Mouse (Mus musculus) adrenal gland (tissue): ENCODE measurements at regions not wholly inside any gene's neighbourhood (a gene's known extent, or its start where the extent isn't known, plus 50 kb on each side); places are given as distances from the start of the nearest gene placed in this dataset.
"Not testable (repeated sequence)": the region's sequence is repeated elsewhere in the genome, so short reads cannot be mapped to it uniquely, and the experiment has no call there.

Source experiments
- intact Hi-C: fragments of 180-260 bp; cut with DNase I; formaldehyde crosslinking; loops from one replicate; pipeline ENCODE4 v1.15.1; 2025

DNA sequence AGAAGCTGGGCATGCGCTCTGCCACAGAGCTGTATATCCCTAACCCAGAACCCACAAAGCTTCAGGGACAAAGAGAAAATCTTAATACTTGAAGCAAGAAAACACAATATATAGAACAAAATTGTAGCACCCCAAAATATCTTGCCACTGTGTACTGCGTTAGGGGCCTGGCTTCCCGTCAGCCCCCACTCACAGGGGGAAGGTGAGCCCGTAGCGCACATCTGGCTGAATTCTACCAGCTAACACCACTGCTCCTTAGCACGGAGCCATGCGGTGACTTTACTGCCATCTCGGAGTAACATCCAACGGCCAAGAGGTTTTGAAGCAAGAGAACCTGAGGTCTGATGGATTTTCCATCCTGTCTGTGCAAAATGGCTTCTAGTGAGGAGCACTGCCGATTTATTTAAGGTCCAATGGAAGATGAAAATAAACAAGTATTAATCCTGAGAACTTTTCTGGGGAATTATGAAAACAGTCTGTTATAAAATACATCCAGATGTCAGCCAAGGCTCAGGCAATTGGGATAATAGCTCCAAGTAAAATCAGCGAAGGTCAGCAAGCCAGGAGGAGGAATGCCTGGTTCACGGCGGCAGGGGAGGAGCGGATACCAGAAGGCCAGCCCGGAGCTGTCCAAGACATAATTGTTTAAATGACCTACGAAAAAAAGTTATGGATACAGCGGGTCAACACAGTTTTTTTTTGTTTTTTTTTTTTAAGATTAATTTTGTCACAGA is 170.0 kb upstream of the Zfp637 start:
- intact Hi-C loops, result no loop called here

DNA sequence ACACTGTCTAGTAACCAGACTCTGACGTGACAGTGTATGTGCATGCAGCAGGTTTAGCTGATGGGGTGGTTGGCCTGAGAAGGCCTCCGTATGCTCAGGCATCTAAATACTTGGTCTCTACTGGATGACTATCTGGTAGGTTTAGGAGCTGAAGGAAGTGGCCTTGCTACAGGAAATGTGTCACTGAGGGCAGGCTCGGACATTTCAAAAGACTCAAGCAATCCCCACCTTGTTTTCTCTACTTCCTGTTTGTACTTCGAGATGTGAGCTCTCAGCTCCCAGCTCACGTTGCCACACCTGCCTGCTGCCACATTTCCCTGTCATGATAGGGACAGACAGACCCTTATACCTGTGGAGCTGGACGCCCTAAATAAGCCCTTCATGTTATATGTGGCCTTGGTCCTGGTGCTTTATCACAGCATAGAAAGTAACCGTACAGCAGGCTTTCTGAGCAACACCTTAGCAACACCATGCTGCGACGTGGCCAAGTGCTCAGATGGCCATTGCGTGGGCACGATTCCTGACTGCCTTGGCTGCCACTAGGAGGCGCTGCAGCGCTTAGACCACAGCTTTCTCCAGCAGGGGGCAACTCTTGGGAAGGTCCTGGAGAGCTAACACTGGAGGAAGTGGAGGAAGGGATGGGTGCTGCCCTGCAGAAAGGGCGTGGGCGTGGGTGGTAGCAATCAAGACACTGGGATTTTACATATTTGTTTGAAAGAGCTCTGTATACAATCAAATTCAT is 165.8 kb upstream of the Zfp637 start:
- intact Hi-C loops, result no loop called here

DNA sequence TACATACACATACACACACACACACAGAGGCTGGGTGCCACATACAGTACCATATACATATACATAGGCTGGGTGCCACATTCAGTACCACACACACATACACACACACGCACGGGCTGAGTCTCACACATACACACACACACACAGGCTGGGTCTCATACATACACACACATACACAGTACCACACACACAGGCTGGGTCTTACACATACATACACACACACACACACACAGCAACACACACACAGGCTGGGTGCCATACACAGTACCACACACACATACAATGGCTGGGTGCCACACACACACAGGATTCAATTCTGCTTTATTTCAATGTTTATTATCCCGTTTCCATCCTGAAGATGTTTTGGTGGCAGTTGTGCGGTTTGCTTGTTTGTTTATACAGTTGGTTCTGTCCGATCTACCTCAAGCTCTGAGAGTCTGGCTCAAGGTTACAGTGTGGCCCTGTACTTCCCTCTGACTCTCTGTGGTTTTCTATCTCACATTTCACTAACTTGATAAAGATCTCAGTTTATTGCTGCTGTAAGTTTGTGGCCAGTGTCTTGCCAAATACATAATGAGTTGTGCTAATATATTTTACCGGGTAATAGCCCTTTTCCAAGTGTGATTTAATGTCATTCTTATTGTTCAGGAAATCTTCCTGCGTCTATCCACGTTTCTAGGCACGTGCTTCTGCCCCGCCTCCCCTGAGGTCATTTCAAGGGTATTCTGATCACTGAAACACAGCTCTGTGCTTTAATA is 164.7 kb upstream of the Zfp637 start:
- intact Hi-C loops, result no loop called here

DNA sequence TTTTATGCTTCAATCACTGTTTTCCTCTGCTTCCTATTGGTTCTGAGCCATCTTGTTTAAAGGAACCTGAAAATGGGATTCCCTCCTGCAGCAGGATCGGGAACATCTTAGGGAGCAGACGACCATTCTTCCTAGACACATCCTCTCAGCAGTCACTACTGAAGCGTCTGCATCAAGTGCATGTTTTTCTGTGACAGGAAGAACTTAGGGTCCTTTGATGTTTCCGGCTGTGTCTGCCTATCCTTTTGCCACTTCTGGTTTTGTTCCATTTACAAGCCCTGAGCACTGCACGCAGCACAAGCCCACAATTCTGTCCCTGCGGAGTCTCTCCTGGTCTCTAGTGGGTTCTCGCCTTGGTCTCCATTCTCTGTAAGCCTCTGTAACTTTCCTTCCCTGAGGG is 163.9 kb upstream of the Zfp637 start:
- intact Hi-C loops, result no loop called here

DNA sequence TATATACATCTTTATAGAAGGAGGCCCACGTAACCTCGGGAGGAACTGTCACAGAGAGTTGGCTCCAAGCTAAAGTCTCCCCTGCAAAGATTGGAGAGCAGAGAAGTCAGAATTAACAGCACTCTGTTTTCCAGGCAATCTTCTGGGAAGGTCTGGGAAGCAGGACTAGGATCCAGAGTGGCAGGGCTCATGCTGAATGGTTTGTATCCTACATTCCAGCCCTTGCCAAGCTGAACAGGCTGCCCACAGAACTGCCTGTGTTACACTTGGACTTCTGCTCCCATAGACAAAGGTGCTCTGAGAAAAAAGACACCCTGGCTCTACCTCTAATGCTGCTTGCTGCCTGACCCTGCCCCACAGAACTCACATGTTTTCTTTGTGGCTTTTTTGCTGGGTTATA is 163.2 kb upstream of the Zfp637 start:
- intact Hi-C loops, result no loop called here

DNA sequence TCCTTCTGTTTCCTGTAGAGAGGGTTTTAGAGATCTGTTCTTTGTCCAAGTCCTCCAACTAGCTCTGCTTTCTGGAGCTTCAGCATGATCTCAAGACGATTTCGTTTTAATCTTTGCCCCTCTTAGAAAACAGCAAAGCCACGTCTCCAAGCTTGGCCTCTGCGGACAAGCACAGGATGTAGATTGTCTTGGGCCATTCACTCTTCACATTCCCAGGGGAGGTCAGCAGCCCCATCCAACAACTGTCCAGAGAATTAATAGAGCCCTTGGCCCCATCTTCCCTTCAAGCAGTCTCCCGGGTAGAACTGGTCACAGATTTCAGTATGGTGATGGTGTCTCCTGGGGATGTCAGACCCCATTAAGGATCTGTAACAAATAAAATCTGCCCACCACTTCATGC is 162.7 kb upstream of the Zfp637 start:
- intact Hi-C loops, result no loop called here

DNA sequence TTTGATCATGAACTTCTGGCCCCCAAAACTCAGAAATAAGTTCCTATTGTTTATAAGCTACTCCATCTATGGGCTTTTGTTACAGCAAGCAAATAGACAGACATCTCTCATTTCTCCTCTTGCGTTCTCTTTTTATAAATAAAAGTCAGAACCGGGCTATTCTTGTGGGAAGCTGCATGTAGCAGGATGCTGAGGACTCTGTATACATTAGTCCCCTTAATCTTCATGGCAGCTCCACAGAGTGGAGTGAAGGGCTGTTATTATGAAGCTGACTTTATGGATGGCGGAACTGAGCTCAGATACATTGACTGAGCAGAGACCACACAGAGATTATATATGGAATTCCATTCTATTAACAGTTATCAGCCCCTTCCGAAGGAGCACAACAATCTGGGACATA is 162.1 kb upstream of the Zfp637 start:
- intact Hi-C loops, result no loop called here

DNA sequence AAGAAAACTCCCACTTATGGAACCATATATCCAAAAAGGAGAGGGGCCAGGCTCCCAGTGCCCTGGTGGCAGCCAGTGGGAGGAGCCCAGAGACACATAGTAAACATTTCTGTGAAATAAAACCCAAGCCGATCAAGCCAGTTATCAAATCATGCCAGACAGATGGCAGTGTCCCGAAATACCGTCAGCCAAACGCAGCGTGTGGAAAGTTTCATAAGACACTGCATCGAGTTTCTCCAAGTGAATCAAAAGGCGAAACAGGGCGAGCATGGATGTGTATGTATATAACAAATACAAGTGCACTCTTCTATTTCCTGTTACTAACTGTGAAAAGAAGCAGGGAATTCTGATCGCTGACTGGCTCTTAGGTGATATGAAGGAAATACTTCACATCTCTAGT is 154.8 kb upstream of the Zfp637 start:
- intact Hi-C loops, result loop anchor here (5.0 to 10.0 kb wide), 2 partner anchors 139 to 519 kb away; partner anchors contain the start of gene Cxcl12

DNA sequence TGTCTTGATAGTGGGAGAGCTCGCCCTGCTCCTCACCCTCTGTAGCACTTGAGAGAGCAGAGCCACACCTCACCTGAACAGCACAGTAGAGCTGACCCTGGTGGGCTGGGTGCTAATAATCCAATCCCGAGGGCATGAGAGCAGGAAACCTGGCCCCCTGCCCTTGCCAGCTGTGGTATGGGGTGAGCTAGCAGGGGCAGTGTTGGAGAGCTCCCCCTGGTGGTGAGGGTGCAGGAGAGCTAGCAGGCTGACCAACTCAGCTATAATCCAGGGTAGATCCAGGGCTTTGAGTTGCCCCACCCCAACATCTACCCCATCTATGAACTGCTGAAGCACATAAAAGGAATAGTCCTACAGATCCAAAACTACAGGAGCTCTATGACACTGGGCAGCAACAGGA is 153.9 kb upstream of the Zfp637 start:
- intact Hi-C loops, result loop anchor here (5.0 to 10.0 kb wide), 2 partner anchors 138 to 520 kb away; partner anchors contain the start of gene Cxcl12

DNA sequence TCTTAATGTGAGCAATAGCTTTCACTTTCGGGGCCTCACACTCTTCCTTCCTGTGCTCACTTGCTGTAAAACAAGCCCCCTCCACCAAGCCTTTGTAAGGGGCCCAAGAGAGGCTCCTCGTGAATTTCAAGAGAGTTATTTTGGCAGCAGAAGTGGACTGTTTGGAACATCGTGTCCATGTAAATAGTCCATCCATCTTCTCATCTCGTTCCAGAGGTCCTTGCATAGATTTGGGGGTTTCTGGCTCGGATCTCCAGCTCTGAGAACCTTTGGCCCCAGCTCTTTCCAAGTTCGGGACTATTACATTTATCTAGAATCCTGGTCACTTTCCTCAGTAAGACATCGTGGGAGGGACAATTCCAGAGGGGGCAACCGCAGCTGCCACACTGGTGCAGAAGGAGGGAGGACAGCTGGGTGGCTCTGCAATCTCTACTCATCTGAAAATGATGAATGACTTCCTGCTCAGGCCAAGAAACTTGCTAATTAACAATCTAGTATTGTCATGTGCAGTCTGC is 152.3 kb upstream of the Zfp637 start:
- intact Hi-C loops, result loop anchor here (5.0 to 10.0 kb wide), 2 partner anchors 136 to 521 kb away; partner anchors contain the start of gene Cxcl12

DNA sequence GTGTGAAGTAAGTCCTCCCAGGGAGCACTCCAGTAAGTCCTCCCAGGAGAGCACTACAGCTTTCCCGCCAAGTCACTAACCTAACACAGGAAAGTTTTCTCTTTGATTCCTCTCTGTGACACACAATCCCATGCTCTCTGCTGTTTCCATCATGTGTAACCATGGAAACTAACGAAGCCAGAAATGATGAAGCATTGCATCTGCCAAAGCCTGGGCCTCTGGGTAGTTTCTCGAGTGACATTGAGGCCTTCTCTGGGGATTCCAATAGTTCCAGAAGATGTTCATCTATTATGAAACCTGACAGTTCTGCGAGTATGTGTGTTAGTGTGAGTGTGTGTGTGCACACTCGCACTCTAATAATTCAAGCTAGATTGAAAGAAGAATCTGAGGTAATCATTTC is 140.7 kb upstream of the Zfp637 start:
- intact Hi-C loops, result no loop called here

DNA sequence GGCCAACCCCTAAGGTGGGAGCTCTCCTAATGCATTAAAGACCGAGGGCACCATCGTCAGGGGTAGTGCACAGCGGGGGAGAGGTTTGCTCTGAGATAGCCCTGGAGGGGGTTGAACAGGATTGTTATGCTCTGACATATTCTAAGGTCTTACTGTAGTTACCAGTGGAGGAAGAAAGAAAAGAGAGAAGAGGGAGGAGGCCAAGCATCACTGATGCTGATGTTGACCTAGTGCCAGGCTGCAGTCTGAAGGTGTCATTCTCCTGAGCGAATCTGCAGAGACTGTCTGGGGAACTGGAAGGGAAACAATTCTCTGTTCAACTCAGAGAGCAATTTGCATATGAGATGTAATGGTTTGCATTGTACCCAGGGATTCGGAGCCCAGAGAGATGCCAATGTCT is 139.4 kb upstream of the Zfp637 start:
- intact Hi-C loops, result no loop called here

DNA sequence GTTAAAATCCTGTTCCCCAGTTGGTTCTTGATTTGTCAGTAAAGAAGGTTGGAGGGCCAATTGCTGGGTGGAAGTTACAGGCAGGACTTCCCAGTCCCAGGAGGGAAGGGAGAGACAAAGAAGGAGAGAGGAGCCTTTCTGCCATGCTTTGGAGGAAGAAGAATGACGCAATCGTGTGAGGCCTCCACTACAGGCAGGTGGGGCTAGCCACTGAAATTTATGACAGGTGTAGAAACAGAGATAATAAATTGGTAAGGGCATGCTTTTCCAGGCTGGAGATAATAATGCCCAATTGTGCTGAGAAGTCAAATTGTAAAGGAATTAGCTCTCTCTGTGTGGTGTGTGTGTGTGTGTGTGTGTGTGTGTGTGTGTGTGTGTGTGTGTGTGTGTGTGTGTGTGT is 135.0 kb upstream of the Zfp637 start:
- intact Hi-C loops, result no loop called here

DNA sequence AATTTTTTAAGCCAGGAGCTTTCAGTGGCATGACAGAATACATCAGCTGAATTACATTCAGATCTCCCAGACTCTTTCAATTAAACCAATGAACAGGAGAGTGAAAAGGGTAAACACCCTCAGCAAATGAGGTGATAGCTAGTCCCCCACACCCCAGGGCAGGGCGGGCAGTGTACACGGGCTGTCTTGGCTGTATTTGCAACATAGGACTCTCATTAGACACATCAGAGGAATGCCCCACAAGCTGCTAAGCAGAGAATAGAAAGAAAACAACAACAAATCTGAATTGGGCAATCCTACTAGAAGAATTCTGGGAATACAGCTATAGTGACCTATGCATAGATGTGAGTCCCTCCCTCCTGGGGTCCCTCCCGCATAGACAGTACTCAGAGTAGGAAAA is 131.8 kb upstream of the Zfp637 start:
- intact Hi-C loops, result no loop called here

DNA sequence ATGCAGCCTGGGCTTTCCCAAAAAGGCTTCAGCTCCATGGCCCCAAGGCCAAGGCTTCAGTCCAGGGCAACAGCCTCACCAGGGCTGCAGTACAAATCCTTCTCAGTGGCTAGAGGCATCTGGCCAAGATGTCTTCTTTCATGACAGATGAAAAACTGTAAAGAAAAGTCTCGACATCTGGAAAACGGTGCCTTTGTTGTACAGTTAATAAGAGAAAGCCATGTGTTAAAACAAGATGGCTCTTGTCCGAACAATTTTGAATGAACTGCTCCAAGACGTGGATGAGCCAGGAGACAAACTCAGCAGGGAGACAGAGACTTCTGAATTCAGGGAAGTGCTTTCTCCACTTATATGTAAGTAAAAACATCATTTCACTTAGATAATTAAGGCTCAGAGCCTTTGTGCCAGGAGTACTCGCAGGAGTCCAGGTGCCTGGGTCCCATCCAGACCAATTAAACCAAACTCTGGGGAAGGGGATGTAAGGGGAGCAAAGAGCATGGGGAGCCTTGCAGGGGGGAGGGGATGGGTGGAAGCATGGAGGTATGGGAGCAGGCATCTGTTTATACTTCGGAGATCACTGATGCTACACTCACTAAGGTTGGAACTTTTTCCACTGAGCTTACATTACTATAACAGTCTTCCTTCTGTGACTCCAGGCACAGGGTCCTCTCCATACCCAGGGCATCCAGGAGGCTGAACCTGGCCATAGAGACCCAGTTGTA is 125.8 kb upstream of the Zfp637 start:
- intact Hi-C loops, result no loop called here

DNA sequence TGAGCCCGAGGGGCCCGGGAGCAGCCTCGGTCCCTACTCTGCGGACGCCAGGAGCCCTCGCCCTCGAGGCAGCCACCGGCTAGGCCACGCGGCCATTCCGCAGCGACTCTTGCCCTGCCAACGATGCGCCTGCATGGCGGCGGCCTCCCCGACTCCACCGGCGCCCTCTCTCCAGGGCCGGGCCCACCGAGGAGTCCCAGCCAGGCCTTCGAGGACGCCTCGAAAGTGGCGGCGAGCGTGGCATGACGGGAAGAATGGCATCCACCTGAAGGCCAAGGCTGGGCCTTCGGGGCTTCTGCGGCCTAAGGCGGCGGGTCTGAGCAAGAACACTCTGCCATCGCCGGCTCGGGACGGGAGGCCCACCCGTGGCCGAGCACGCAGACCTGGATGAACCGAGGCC is 124.6 kb upstream of the Zfp637 start:
- intact Hi-C loops, result not testable (repeated sequence)

DNA sequence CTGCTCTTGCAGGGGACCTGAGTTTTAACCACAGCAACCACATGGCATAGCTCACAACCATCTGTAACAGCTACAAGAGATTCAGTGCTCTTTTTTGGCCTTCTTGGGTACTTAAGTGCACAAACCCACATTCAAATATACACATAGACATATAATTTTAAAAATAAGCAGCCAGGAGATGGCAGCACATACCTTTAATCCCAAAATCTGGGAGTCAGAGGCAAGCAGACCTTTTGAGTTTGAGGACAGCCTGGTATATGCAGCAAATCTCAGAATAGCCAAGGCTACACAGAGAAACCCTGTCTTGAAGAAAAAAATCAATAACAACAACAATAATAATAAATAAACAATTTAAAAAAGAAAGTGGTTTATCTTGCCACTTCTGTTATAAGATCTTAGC is 88.6 kb upstream of the Zfp637 start:
- intact Hi-C loops, result not testable (repeated sequence)

DNA sequence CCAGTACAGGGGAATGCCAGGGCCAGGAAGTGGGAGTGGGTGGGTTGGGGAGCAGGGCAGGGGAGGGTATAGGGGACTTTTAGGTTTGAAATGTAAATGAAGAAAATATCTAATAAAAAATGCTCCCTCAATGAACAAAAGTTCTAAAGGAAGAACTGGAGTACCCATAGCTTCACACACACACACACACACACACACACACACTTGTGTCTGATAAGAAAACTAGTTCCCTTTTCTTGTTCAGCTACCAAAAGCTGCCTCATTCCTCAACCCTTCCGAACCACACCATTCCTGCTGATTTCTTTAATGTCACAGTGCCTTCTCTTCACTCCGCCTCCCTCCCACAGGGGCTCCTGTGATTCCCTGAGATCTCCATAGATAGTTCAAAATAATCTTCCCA is 85.3 kb upstream of the Zfp637 start:
- intact Hi-C loops, result not testable (repeated sequence)

DNA sequence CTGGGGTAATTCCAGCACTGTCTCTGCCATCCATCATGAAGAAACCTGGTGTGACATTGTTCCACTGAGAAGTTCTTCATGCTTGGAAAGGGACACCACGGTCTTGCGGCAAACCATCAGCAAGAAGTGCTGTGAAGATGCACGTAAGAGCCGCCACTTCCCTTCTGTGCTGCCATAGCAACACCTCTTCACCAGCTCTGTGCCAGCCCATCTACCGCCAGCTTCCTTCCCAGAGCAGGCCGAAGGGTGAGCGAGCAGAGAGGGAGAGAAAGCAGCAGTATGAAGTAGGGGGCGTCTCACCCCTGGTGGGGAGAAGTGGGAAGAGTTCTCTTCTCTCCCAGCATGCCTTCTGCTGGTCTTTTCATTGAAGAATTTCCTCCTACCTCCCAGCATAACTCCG is 84.8 kb upstream of the Zfp637 start:
- intact Hi-C loops, result no loop called here

DNA sequence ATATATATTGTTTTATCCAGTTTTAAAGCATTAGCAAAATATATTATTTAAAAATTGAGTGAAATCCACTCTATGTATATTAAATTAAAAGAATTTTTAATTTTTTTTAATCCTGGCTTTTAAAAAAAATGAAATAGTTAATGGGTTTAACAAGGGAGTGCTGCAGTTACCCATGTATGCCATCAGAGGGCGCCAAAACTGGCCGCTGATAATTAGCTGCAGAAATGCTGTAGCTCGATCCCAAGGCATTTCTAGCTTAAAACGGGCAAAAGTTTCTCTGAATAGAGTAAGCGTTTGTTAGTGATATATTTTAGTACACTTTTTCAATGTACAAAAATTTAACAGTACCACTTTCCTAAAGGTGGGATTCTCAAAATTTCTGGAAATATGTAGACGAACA is 82.5 kb upstream of the Zfp637 start:
- intact Hi-C loops, result not testable (repeated sequence)

DNA sequence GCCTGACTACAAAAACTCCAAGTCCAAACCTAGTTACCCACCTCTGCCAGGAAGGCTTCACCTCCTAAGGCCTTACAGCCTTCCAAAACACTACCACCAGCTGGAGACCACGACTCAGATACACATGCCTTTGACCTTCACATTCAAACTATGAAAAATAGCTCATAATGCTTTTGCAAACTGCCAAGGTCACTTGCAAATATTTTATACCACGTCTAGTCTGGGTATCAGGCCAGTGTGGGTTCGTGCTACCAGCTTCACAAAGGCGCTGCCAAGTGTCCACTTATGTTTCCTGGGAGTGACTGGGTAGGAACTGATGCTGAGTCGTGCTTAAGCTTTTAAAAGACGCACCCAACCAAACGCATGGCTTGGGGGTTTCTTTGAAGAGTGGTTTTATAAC is 69.5 kb upstream of the Zfp637 start:
- intact Hi-C loops, result no loop called here
